Mouse (Mus musculus) limb, embryonic 11.5 days (tissue): ENCODE measurements around the gene Pon3. TPM values are rescaled to one million over a fixed set of nuclear protein-coding genes. Genes with fewer than 3 reads are reported as not detected.

Experiments used
- ATAC-seq: fragments of 200-750 bp; cut with Nextera tagmentation; 2 replicates; pipeline ENCODE4 v1.8.0; 2017; ENCODE audit warnings: low read depth; ENCODE audit not compliant: insufficient number of reproducible peaks, low FRiP score, low TSS enrichment
- DNase-seq: peaks from one replicate; pipeline ENCODE4 v3.0.0-alpha.2; 2015; ENCODE audit warnings: low spot score
- H3K27ac ChIP-seq: fragments of 300-500 bp; sonication (generic); replicated peaks from 2 replicates; pipeline ENCODE4 v1.5.1; 2014; ENCODE audit warnings: low read depth, mild to moderate bottlenecking, low read length
- H3K27me3 ChIP-seq: fragments of 300-500 bp; sonication (generic); 2 replicates; pipeline ENCODE4 v1.6.1; 2014; ENCODE audit warnings: mild to moderate bottlenecking, low read length, mixed read lengths; ENCODE audit not compliant: control insufficient read depth, insufficient read depth
- H3K36me3 ChIP-seq: fragments of 300-500 bp; sonication (generic); 2 replicates; pipeline ENCODE4 v1.6.1; 2014; ENCODE audit warnings: mild to moderate bottlenecking, low read length, moderate library complexity, mixed read lengths; ENCODE audit not compliant: control insufficient read depth, insufficient read depth
- H3K4me1 ChIP-seq: fragments of 300-500 bp; sonication (generic); 2 replicates; pipeline ENCODE4 v1.6.1; 2014; ENCODE audit warnings: low read length, mixed read lengths; ENCODE audit not compliant: control insufficient read depth, insufficient read depth
- H3K4me2 ChIP-seq: fragments of 300-500 bp; sonication (generic); 2 replicates; pipeline ENCODE4 v1.6.1; 2014; ENCODE audit warnings: low read depth, mild to moderate bottlenecking, moderate library complexity; ENCODE audit not compliant: severe bottlenecking
- H3K4me3 ChIP-seq: fragments of 300-500 bp; sonication (generic); 2 replicates; pipeline ENCODE4 v1.5.1; 2014; ENCODE audit warnings: low read depth, low read length
- H3K9ac ChIP-seq: fragments of 300-500 bp; sonication (generic); 2 replicates; pipeline ENCODE4 v1.6.1; 2014; ENCODE audit warnings: mild to moderate bottlenecking, low read length
- H3K9me3 ChIP-seq: fragments of 300-500 bp; sonication (generic); 2 replicates; pipeline ENCODE4 v1.6.1; 2016; ENCODE audit warnings: low read length; ENCODE audit not compliant: control insufficient read depth
- WGBS: fragments of 180-500 bp; shearing (Covaris S2); extraction: QIAGEN DNeasy Blood & Tissue Kit; methylation state at CpG from one replicate; pipeline ENCODE4 v1.1.7; 2014; 5-methylcytosine and 5-hydroxymethylcytosine counted together
- polyA plus RNA-seq: library from polyadenylated mRNA; unstranded; fragments of >200 nt; fragmentation: Nextera tagmentation; extraction: Ambion mirVana; gene quantifications from 2 replicates; pipeline ENCODE4 v1.2.1, GENCODE M21; 2014

The Pon3 gene
- polyA plus RNA-seq, 1 experiment from 2014 or later: 8.3 TPM

DNA sequence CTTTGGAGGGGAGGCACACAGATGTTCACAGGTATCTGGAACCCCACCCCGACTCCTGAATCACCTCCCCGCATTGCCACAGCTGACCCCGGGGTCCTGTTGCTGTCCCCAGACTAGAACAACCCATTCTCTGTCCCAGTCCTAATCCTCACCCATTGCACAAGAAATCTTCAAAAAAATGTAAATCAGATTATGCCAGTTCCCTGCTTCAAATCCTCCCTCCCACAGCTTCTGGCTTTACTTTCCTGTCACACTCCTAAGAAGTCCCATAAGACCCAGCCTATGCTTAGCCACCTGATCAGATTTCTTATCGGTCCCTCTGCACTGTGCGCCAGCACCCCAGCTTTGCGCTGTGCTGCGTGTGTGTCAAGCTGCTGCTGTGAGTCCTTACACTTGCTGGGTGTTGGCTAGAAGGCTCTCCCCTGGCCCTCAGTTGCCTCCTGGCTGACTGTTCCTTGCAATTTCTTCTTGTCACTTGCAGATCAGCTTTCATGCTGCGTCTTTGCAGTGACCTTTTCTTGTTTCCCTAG is 56.6 kb downstream of the Pon3 start:
- H3K36me3 ChIP-seq: no peaks in the 10 kb centered on the region
- no peaks in the 10 kb centered on the region for H3K27me3 ChIP-seq
- no peaks in the 10 kb centered on the region; the same call in 1 of the 2 replicates for H3K9me3 ChIP-seq
- 89% methylated on average over 8 of the region's 8 CpGs for WGBS
- no peak overlapping the region for H3K4me2 ChIP-seq
- ATAC-seq (no peak), DNase-seq (no peak)
- no peak overlapping the region for H3K27ac ChIP-seq
- H3K9ac ChIP-seq: no peak overlapping the region
- H3K4me1 ChIP-seq: no peaks in the 10 kb centered on the region
- no peak overlapping the region for H3K4me3 ChIP-seq

DNA sequence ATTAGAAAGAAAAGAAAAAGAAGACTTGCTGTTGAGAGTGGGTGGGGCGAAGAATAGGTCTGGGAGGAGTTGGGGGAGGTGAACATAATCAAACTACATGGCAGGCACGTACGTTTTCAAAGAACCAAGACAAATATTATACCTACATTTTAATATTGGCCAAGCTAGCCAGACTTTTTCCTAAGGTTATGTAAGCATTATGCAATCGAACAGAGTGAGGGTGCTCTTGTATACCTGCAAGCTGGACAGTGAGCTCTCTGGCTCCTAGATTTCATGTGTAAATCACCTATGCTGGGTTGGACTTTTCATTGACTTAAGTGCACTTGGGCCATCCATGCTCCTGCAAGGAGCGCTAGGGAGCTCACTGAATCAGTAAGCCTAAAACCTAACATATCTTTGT is 57.5 kb downstream of the Pon3 start:
- no peak for DNase-seq
- Histone ChIP-seq H3K9me3 (no peaks in the 10 kb centered on the region; the same call in 1 of the 2 replicates), H3K4me2 (no peak overlapping the region), H3K27me3 (no peaks in the 10 kb centered on the region), H3K4me1 (peaks cover 4% of the 10 kb centered on the region; the same call in 1 of the 2 replicates), H3K27ac (no peak overlapping the region), H3K9ac (no peak overlapping the region), H3K4me3 (no peak overlapping the region), H3K36me3 (no peaks in the 10 kb centered on the region)
- no peak for ATAC-seq
- 93% methylated on average over 5 of the region's 5 CpGs for WGBS

DNA sequence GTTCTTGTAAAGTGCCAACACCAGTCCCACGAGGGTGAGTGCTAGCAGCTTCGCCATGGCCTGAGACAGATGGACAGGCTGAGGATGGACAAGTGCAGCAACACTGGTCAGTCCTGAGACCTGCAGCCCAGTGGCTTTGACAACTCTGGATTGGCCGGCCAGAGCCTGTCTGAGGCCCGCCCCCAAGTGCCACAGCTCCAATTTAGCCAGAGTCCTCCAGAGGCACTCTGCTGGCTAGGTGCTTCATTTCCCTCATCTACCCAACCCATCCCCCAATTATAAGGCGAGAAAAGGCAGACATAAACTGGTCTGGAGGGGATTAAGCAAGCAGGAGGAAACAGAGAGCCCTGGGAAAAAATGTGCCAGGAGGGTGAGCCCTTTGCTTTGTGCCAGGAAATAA is 62.4 kb downstream of the Pon3 start, which contains the start of gene Pon1:
Gene Pon1, minus strand, starts transcription at position 254 of the 400 bp plus-strand sequence.
- Histone ChIP-seq H3K4me2 (no peak within 1 kb of the TSS), H3K9me3 (no peaks in the 10 kb centered on the region; the same call in 1 of the 2 replicates), H3K4me3 (no peak within 1 kb of the TSS), H3K4me1 (peaks cover 6% of the 10 kb centered on the region; the same call in 1 of the 2 replicates), H3K27ac (no peak within 1 kb of the TSS), H3K36me3 (no peaks in the 10 kb centered on the region), H3K27me3 (no peaks in the 10 kb centered on the region), H3K9ac (no peak within 1 kb of the TSS)
- WGBS: 27% methylated on average over 5 of the region's 5 CpGs
- DNase-seq: no peak
- ATAC-seq: no peak

DNA sequence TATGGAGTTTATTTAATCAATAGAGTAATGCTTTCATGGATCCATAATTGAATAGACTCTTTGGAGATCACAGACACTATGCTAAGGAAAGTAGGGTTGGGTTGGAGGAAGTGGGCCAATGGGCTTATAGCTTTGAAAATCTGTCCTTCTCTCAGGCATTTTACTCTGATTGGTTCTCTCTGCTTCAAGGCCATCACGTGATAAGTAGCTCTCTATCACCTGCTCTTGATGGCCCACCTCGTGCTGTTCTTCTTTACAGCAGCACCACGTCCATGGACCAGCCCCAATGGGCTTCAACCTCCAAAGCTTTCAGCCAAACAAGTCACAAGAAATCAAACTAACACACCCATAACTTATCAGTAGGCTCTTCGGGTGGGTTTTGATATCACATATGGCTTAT is 65.3 kb downstream of the Pon3 start:
- ATAC-seq (no peak), DNase-seq (no peak)
- 88% methylated on average over 4 of the region's 4 CpGs for WGBS

DNA sequence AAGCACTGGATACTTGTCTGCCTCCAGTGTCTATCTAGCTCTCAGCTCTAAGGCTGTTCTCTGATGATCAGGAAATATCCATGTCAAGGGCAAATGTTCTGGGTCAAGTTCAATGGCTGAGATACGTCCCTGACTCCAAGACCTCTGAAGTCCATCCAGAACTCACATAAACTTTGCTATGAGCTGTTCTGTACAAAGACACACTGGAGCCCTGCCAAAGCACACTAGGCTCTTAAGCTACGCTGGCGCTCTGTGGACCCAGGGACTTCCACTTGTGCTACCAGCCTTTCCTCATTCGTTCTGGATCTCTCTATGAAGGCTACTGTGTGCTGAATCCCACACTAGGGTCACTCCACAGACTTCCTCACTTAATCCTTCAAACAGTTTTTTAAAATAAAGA is 66.6 kb downstream of the Pon3 start:
- Histone ChIP-seq H3K9ac (no peak overlapping the region), H3K27ac (no peak overlapping the region), H3K27me3 (no peaks in the 10 kb centered on the region), H3K4me3 (no peak overlapping the region), H3K36me3 (no peaks in the 10 kb centered on the region), H3K4me2 (no peak overlapping the region), H3K9me3 (no peaks in the 10 kb centered on the region), H3K4me1 (peaks cover 9% of the 10 kb centered on the region; the same call in 1 of the 2 replicates)
- ATAC-seq (no peak), DNase-seq (no peak)
- 84% methylated on average over 4 of the region's 4 CpGs for WGBS

More for the DNA sequence above, 65.3 kb downstream of the Pon3 start:
- no peaks in the 10 kb centered on the region for H3K36me3 ChIP-seq
- H3K9ac ChIP-seq: no peak overlapping the region
- no peak overlapping the region for H3K27ac ChIP-seq
- no peaks in the 10 kb centered on the region for H3K27me3 ChIP-seq
- no peak overlapping the region for H3K4me3 ChIP-seq
- H3K4me2 ChIP-seq: no peak overlapping the region
- H3K9me3 ChIP-seq: no peaks in the 10 kb centered on the region
- peaks cover 9% of the 10 kb centered on the region; the same call in 1 of the 2 replicates for H3K4me1 ChIP-seq

DNA sequence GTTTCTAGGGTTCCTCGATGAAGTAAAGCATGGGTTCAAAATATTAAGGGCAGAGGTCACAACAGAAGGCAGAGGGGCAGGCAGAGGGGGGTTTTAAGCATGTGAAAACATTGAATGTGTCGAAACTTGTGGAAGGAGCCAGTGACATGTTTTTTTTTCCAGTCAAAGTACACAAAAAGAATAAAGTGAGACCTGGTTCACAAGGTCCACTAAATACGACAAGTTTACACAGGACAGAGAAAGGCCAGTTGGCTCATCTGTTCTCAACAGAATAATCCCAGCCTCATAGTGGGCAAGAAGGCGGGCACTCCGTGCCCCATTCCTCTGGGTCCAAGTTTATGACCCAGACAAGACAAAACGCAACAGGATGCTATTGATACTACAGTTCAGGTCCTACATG is 67.1 kb downstream of the Pon3 start:
- peaks cover 9% of the 10 kb centered on the region; the same call in 1 of the 2 replicates for H3K4me1 ChIP-seq
- H3K27ac ChIP-seq: no peak overlapping the region
- whole genome bisulfite sequencing: 78% methylated on average over 6 of the region's 6 CpGs
- H3K9me3 ChIP-seq: no peaks in the 10 kb centered on the region
- no peak overlapping the region for H3K9ac ChIP-seq
- no peak overlapping the region for H3K4me3 ChIP-seq
- no peaks in the 10 kb centered on the region for H3K36me3 ChIP-seq
- no peaks in the 10 kb centered on the region for H3K27me3 ChIP-seq
- H3K4me2 ChIP-seq: no peak overlapping the region
- DNase-seq: no peak
- ATAC-seq: no peak

DNA sequence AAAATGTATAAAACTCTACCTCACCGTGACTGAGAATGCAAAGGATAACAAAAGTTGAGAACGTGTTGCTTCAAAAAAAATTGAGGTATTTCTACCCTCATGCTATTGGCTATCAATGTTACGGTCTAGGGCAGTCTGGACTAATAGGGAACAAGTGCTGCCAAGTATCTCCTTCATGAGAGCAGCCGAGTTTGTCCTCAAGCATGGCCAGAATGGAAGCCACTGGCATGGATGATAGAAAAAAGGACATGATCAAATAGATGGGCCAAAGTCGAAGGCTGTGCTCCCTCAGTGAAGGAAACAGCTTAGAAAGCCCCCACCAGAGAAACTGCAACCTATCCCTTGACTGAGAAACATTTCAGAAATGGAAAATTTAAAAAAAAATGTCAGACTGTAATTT is 68.0 kb downstream of the Pon3 start:
- Histone ChIP-seq H3K4me3 (no peak overlapping the region), H3K27me3 (no peaks in the 10 kb centered on the region), H3K4me2 (no peak overlapping the region), H3K27ac (no peak overlapping the region), H3K36me3 (no peaks in the 10 kb centered on the region), H3K9ac (no peak overlapping the region), H3K9me3 (no peaks in the 10 kb centered on the region), H3K4me1 (0 out of 2 replicates have a peak, but pooled peaks cover 3% of the 10 kb centered on the region)
- WGBS: 84% methylated on average over 5 of the region's 5 CpGs
- DNase-seq: no peak
- ATAC-seq: no peak

DNA sequence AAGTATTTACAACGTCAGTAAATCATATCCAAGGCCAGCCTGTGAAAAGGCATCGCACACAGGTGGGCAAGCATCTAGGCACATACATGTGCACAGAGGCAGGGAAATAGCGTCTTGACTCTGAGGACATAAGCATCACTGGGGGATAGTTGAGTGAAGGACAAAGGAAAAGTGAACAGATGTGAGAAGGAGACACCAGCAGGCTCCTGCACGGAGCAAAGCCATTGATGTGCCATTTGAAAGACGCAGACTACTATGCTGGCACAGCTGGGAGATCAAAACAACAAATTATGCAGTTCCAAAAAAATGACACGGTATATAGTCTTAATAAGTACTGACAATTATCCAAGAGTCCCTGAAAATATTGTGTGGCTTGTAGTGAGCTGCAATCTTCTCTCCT is 68.5 kb downstream of the Pon3 start:
- ATAC-seq (no peak), DNase-seq (no peak)
- 0 out of 2 replicates have a peak, but pooled peaks cover 3% of the 10 kb centered on the region for H3K4me1 ChIP-seq
- WGBS: 78% methylated on average over 6 of the region's 6 CpGs
- no peaks in the 10 kb centered on the region for H3K9me3 ChIP-seq
- H3K4me2 ChIP-seq: no peak overlapping the region
- no peak overlapping the region for H3K9ac ChIP-seq
- H3K27me3 ChIP-seq: no peaks in the 10 kb centered on the region
- no peaks in the 10 kb centered on the region for H3K36me3 ChIP-seq
- no peak overlapping the region for H3K27ac ChIP-seq
- H3K4me3 ChIP-seq: no peak overlapping the region
